Mouse (Mus musculus): ENCODE results near the gene Atxn7l3b.
"Not testable (repeated sequence)": the region's sequence is repeated elsewhere in the genome, so short reads cannot be mapped to it uniquely, and the experiment has no call there.

DNA sequence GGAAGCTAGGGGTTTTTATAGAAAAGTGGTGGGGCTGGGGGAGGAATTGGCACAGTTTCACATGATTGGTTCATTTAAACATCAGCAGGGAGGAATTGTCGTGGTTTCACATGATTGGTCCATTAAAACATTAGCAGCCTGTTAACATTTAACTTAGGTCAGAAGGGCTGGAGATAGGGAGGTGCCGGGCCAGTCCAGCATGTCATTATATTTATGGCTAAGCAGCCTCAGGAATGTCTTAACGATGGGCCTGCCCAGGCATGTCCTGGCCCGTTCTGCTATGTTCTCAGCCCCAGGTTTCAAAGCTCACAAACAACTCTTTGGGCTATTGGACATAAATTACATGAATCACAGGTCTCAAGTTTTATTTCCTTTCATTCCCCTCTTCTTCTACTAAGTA is 33.4 kb upstream of the Atxn7l3b start:
- TF ChIP-seq POLR2A (IDR thresholded peaks at IDR 0.05; ENCODE audit: low read depth, low read length); CTCF (IDR thresholded peaks at IDR 0.05; ENCODE audit: borderline replicate concordance, insufficient read depth, low read length): not testable (repeated sequence)

Measured in embryonic fibroblast, embryonic 13.5 days (primary cell).